Mouse (Mus musculus): ENCODE results near the gene F12. TPM values are rescaled to one million over a fixed set of nuclear protein-coding genes. Genes with fewer than 3 reads are reported as not detected.

F12 gene
- polyA plus RNA-seq, 1 experiment from 2014 or later: 4.0 TPM

DNA sequence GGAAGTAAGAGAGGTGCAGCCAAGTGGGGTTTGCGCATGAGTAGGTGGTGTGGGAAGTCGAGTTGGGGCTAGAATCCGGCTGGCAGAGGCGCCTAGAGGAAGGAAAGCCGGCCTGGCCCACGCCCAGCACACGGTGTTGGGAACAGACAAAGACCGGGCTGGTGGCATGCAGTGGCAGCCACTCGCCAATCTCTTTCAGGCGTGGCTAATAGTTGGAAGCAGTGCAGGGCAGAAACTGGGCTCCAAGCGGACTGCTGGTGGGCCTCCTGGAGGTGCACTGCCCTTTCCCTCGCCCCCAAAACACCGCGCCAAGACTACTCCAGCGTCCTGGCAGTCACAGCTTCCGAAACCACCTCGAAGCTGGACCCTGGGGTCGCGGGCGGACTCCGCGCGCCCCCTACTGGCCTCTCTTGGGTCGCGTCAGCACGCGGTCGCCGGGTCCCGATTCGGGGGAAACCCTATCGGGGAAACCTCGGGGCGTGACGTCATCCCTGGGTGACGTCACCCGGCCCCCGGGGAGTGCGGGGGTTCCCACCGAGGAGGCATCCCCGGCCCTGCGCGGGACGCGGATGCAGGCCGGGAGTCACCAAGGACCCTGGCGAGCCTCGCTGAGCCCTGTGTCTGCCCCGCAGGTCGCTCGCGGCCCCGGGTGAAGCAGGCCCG lies 44.7 kb upstream of the F12 start:
- H3K4me2 ChIP-seq (ENCODE audit: low read depth, low read length): peak overlapping the region; percentile 100
- H3K27me3 ChIP-seq (replicated peaks; ENCODE audit: control insufficient read depth, insufficient read depth, low read length): 0 out of 2 replicates have a peak, but pooled peaks cover 3% of the 10 kb centered on the region
- 0 out of 2 replicates have a peak, but pooled peaks cover 2% of the 10 kb centered on the region for H3K36me3 ChIP-seq (ENCODE audit: control insufficient read depth, insufficient read depth, low read length)
- no peaks in the 10 kb centered on the region for H3K9me3 ChIP-seq (ENCODE audit: control insufficient read depth, low read length)
- H3K9ac ChIP-seq (ENCODE audit: low read depth, low read length): peak overlapping the region; percentile 71
- peak; percentile 72 for ATAC-seq
- peaks cover 8% of the 10 kb centered on the region for H3K4me1 ChIP-seq (ENCODE audit: control insufficient read depth, insufficient read depth, low read length)
- WGBS: 2% methylated on average over 54 of the region's 54 CpGs
- H3K4me3 ChIP-seq (ENCODE audit: low read length): peak overlapping the region; percentile 65
- H3K27ac ChIP-seq (ENCODE audit: low read length): no peak overlapping the region

DNA sequence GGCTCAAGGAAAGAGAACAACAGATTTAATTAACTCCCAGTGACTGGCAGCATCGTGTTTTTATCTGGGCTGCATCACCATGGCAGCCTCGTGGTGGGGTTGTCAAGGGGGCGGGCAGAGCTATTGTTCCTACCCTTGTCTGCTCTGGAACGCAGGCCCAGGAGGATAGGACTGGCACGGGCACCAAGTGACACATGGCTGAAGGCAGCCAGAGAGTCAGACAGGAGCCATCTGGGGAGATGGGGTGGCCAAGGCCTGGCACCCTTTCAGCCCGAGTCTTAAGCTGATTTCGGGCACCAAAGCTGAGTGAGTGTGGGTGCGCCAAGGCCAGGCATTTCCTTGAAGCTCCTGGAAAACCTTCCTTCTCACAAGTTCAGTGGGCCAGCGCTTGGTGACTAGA lies 43.8 kb upstream of the F12 start:
- Histone ChIP-seq H3K9me3 (ENCODE audit: control insufficient read depth, low read length) (no peaks in the 10 kb centered on the region), H3K4me3 (ENCODE audit: low read length) (no peak overlapping the region), H3K9ac (ENCODE audit: low read depth, low read length) (no peak overlapping the region), H3K27me3 (replicated peaks; ENCODE audit: control insufficient read depth, insufficient read depth, low read length) (0 out of 2 replicates have a peak, but pooled peaks cover 3% of the 10 kb centered on the region), H3K36me3 (ENCODE audit: control insufficient read depth, insufficient read depth, low read length) (0 out of 2 replicates have a peak, but pooled peaks cover 2% of the 10 kb centered on the region), H3K4me2 (ENCODE audit: low read depth, low read length) (no peak overlapping the region), H3K27ac (ENCODE audit: low read length) (no peak overlapping the region), H3K4me1 (ENCODE audit: control insufficient read depth, insufficient read depth, low read length) (peaks cover 8% of the 10 kb centered on the region)
- WGBS: 73% methylated on average over 9 of the region's 9 CpGs
- ATAC-seq: no peak

DNA sequence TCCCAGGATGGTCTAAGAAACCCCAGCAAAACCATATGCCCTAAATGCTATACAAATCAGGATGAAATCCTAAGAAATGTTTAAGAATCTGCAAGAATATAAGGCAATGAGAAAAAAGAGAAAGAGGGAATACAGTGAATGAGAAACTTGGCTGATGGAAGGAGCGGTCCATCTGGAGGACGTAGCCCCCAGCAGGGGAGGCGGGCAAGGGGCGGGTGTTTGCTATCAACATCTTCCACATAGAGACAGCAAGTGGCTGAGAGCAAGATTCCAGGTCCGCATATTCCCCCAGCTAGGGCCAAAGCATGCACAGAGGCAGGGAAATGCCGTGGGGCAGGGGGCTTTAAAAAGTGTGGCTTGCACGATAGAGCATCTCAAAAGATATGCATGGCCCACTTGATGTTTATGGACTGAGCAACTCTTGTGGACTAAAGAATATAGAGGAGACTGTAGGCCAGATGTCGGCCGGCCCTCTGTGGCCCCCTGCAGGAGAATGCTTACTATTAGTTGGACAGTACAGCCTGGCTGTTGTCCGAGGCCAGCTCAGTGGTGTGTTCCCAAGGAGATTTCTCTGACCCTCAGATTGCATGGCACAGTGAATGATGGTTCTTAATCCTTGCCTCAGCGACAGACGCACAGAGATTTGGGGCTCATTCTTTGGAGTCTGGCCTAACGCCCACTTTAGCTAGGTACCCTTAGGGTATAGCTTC lies 42.4 kb upstream of the F12 start:
- H3K27ac ChIP-seq (ENCODE audit: low read length): no peak overlapping the region
- H3K4me1 ChIP-seq (ENCODE audit: control insufficient read depth, insufficient read depth, low read length): peaks cover 16% of the 10 kb centered on the region
- no peak for ATAC-seq
- no peak overlapping the region for H3K4me3 ChIP-seq (ENCODE audit: low read length)
- no peak overlapping the region for H3K9ac ChIP-seq (ENCODE audit: low read depth, low read length)
- no peak overlapping the region for H3K4me2 ChIP-seq (ENCODE audit: low read depth, low read length)
- 48% methylated on average over 13 of the region's 13 CpGs for WGBS
- no peaks in the 10 kb centered on the region for H3K36me3 ChIP-seq (ENCODE audit: control insufficient read depth, insufficient read depth, low read length)
- H3K9me3 ChIP-seq (ENCODE audit: control insufficient read depth, low read length): no peaks in the 10 kb centered on the region
- 0 out of 2 replicates have a peak, but pooled peaks cover 3% of the 10 kb centered on the region for H3K27me3 ChIP-seq (replicated peaks; ENCODE audit: control insufficient read depth, insufficient read depth, low read length)

DNA sequence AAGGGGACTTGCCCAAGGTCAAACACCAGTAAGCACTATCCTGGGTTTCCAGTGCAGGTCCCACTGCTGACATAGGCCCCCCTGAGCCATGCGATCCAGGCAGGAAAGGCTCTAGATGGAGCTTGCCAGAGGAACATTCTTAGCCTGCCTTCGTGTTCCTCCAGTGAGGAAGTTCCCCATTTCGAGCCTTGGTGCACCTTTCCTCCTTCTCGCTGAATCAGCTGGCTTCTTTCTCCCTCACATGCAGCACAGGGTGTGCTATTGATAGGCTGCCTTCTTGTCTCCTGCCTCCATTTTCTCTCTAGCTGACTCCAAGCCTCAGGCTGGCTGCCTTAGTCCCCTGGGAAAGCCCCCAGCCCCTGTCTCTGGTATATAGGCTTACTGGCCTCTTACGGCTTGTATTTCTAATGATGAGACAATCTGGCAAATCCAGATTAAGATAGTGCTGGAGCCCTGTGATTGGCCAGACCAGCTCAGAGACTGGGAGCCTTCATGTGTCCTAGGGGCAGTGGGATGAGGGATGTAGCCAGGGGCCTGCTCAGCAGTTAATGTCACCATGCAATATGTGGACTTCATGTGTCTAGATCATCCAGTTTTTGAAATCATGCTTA lies 39.3 kb upstream of the F12 start:
- 67% methylated on average over 5 of the region's 5 CpGs for WGBS

DNA sequence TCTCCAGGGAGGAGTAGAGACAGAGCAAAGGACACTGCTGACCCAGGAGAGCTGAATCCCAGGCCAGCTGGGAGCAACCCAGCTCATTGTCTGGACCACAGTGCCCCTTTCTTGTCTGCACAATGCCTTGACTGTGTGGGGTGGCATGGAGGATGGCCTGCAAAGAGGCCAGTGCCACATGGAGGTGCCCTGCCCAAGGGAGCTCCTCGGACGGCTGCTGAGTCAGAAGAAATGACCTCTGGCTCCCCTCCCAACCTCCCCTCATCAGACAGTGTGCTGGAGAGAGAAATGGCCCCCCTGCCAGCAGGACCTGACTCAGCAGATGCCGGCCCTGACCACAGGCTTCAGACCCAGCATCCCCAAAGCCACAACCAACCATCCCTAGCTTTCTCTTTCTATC lies 38.6 kb upstream of the F12 start:
- H3K27me3 ChIP-seq (replicated peaks; ENCODE audit: control insufficient read depth, insufficient read depth, low read length): 0 out of 2 replicates have a peak, but pooled peaks cover 3% of the 10 kb centered on the region
- H3K4me1 ChIP-seq (ENCODE audit: control insufficient read depth, insufficient read depth, low read length): peaks cover 9% of the 10 kb centered on the region
- peak overlapping the region; percentile 73; the same call in 1 of the 2 replicates for H3K4me2 ChIP-seq (ENCODE audit: low read depth, low read length)
- H3K9me3 ChIP-seq (ENCODE audit: control insufficient read depth, low read length): no peaks in the 10 kb centered on the region
- peaks cover 8% of the 10 kb centered on the region; the same call in 1 of the 2 replicates for H3K36me3 ChIP-seq (ENCODE audit: control insufficient read depth, insufficient read depth, low read length)
- H3K27ac ChIP-seq (ENCODE audit: low read length): no peak overlapping the region
- no peak for ATAC-seq
- no peak overlapping the region for H3K4me3 ChIP-seq (ENCODE audit: low read length)
- H3K9ac ChIP-seq (ENCODE audit: low read depth, low read length): peak overlapping the region; percentile 74; the same call in 1 of the 2 replicates
- 24% methylated on average over 3 of the region's 3 CpGs for WGBS

More for the DNA sequence above, 39.3 kb upstream of the F12 start:
- Histone ChIP-seq H3K9me3 (ENCODE audit: control insufficient read depth, low read length) (no peaks in the 10 kb centered on the region), H3K27me3 (replicated peaks; ENCODE audit: control insufficient read depth, insufficient read depth, low read length) (0 out of 2 replicates have a peak, but pooled peaks cover 3% of the 10 kb centered on the region), H3K4me2 (ENCODE audit: low read depth, low read length) (no peak overlapping the region), H3K27ac (ENCODE audit: low read length) (no peak overlapping the region), H3K4me1 (ENCODE audit: control insufficient read depth, insufficient read depth, low read length) (peaks cover 11% of the 10 kb centered on the region), H3K36me3 (ENCODE audit: control insufficient read depth, insufficient read depth, low read length) (peaks cover 6% of the 10 kb centered on the region; the same call in 1 of the 2 replicates), H3K4me3 (ENCODE audit: low read length) (no peak overlapping the region), H3K9ac (ENCODE audit: low read depth, low read length) (no peak overlapping the region)
- ATAC-seq: no peak

DNA sequence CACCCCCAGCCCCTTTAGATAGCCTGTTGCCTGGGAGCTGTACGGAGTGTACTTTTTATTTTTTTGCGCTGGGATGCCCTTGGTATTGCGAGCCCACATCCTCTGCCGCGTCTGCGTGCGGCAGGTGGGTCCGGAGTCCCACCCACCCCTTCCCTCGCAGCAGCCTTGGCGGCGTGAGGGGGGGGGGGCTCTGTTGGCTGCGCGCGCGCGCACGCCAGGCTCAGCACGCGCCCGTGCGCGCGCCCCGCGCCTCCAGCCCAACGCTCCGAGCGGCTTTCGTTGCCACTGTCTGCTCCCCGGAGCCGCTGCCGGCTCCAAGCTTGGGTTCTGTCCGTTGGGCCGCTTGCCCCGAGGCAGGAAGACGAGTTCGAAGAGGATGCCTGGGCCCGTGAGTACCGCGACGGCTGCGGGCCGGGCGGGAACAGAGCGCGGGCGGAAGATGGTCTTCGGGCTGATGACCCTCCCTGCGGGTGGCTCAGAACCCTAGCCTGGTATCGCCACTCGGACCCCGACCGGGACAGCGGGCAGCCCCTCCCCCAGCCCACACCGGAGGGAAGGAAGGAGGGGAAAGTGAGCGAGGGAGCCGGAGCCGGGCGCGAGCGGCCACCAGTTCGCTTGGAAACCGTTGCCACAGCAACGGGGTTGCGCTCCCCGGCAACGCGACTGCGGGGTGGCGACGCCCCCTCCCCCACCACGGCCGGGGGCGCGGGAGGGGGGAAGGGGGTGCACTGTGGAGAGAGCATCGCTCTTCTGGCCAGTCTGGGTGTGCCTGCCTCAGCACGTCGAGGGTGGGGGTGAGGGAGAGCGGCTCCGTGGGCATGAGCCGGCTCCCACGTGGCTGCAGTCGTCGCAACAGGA lies 37.7 kb upstream of the F12 start, which contains the start of gene Prr7:
Gene Prr7 (plus strand): TSS at position 241 of the 858 bp plus-strand sequence.
- Histone ChIP-seq H3K9ac (ENCODE audit: low read depth, low read length) (peak within 1 kb of the TSS; percentile 74), H3K4me3 (ENCODE audit: low read length) (peak within 1 kb of the TSS; percentile 68), H3K4me1 (ENCODE audit: control insufficient read depth, insufficient read depth, low read length) (peaks cover 9% of the 10 kb centered on the region), H3K4me2 (ENCODE audit: low read depth, low read length) (peak within 1 kb of the TSS; percentile 73), H3K27ac (ENCODE audit: low read length) (peak within 1 kb of the TSS; percentile 47; the same call in 1 of the 2 replicates), H3K27me3 (replicated peaks; ENCODE audit: control insufficient read depth, insufficient read depth, low read length) (0 out of 2 replicates have a peak, but pooled peaks cover 3% of the 10 kb centered on the region), H3K36me3 (ENCODE audit: control insufficient read depth, insufficient read depth, low read length) (peaks cover 14% of the 10 kb centered on the region), H3K9me3 (ENCODE audit: control insufficient read depth, low read length) (no peaks in the 10 kb centered on the region)
- ATAC-seq: peak; percentile 57
- under 1% methylated on average over 82 of the region's 84 CpGs for WGBS

DNA sequence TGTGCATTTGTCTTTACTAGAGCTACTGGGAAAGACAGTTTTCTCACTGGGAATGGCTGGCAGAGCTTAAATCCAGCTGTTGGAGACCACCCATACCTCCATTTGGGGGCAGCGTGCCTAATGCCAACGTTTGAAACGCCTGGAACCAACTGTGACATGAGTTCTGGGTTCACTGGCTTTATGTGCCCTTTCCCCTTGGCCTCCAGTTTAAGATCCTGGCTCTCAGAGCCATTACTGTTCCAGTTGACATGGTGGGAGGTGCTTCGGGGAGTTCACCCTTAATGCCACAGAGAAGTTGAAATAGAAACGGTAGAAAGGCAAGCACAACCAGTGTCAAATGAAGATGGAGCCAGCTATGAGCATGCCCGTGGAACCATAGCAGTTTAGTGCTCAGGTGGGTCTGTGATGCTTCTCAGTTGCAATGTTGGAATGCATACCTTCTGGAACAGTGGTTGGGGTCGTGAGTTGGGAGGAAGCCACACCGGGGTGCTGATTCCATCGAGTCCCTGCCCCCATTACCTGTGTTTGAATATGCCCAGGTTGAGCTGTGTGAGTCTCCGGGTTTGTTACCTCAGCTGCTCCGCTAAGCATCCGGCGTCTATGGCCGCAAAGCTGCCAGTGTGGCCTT lies 36.9 kb upstream of the F12 start:
- no peak for ATAC-seq
- Histone ChIP-seq H3K4me2 (ENCODE audit: low read depth, low read length) (peak overlapping the region; percentile 73), H3K4me3 (ENCODE audit: low read length) (peak overlapping the region; percentile 68), H3K27ac (ENCODE audit: low read length) (no peak overlapping the region), H3K9ac (ENCODE audit: low read depth, low read length) (peak overlapping the region; percentile 74), H3K9me3 (ENCODE audit: control insufficient read depth, low read length) (no peaks in the 10 kb centered on the region), H3K27me3 (replicated peaks; ENCODE audit: control insufficient read depth, insufficient read depth, low read length) (no peaks in the 10 kb centered on the region), H3K36me3 (ENCODE audit: control insufficient read depth, insufficient read depth, low read length) (peaks cover 17% of the 10 kb centered on the region), H3K4me1 (ENCODE audit: control insufficient read depth, insufficient read depth, low read length) (peaks cover 9% of the 10 kb centered on the region)
- 13% methylated on average over 14 of the region's 14 CpGs for WGBS

DNA sequence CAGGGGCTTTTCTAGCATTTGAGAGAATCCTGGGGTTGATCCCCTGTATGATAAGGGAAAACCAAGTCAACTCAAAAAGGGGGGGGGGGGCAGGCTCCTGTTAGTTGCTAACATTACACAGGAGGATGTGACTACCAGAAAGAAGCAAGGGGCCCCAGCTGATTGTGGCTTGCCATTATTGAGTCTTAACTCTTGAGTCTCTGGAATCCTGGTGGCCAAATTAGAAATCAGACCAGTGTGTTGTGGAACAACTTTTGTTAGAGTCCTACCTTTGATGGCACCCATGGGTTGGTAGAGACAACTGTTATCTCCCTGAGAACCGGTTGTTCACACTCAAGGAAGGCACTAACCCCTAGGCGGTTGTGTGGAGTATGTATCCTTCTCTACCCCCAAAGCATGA lies 36.4 kb upstream of the F12 start:
- Histone ChIP-seq H3K9ac (ENCODE audit: low read depth, low read length) (no peak overlapping the region), H3K4me1 (ENCODE audit: control insufficient read depth, insufficient read depth, low read length) (peaks cover 9% of the 10 kb centered on the region), H3K27ac (ENCODE audit: low read length) (no peak overlapping the region), H3K36me3 (ENCODE audit: control insufficient read depth, insufficient read depth, low read length) (peaks cover 19% of the 10 kb centered on the region), H3K27me3 (replicated peaks; ENCODE audit: control insufficient read depth, insufficient read depth, low read length) (no peaks in the 10 kb centered on the region), H3K9me3 (ENCODE audit: control insufficient read depth, low read length) (no peaks in the 10 kb centered on the region), H3K4me2 (ENCODE audit: low read depth, low read length) (no peak overlapping the region), H3K4me3 (ENCODE audit: low read length) (no peak overlapping the region)
- ATAC-seq: no peak
- WGBS: 59% methylated on average over 2 of the region's 2 CpGs
